Mouse (Mus musculus) cerebellum, adult 2 months (tissue): ENCODE measurements around the gene Nkain4.

Source experiments
- CTCF ChIP-seq: fragments of 200-500 bp; IDR thresholded peaks from 2 replicates; pipeline ENCODE4 v1.5.1; 2011; ENCODE audit warnings: low read depth, mild to moderate bottlenecking, control low read depth, low read length, moderate library complexity, borderline replicate concordance; ENCODE audit not compliant: insufficient read depth
- POLR2A ChIP-seq: fragments of 200-500 bp; IDR thresholded peaks from 2 replicates; pipeline ENCODE4 v1.6.1; 2011; ENCODE audit warnings: low read length, control low read depth, borderline replicate concordance; ENCODE audit not compliant: insufficient read depth

- TF ChIP-seq CTCF (no peak), POLR2A (no peak)
Observed at GRCm38 (mm10) chr2:180922739-180923138, 31.8 kb downstream of the Nkain4 start.
